Mouse (Mus musculus) ES-Bruce4 (cell line): ENCODE data around the gene Phf7. TPM values are rescaled to one million over a fixed set of nuclear protein-coding genes. Genes with fewer than 3 reads are reported as not detected.

ENCODE experiments used
- H3K27ac ChIP-seq: 2 replicates; pipeline ENCODE4 v1.5.1; 2012; ENCODE audit warnings: low read length, inconsistent platforms; ENCODE audit not compliant: insufficient read depth
- H3K27me3 ChIP-seq: 2 replicates; pipeline ENCODE4 v1.6.1; 2012; ENCODE audit warnings: mild to moderate bottlenecking, low read length, inconsistent platforms; ENCODE audit not compliant: control insufficient read depth, poor library complexity, insufficient read depth, severe bottlenecking
- H3K36me3 ChIP-seq: 2 replicates; pipeline ENCODE4 v1.6.1; 2012; ENCODE audit warnings: inconsistent platforms, mild to moderate bottlenecking, low read length, moderate library complexity; ENCODE audit not compliant: control insufficient read depth, poor library complexity, insufficient read depth, severe bottlenecking
- H3K4me1 ChIP-seq: one replicate; pipeline ENCODE4 v1.8.1; 2011; ENCODE audit warnings: low read length; ENCODE audit not compliant: control insufficient read depth, insufficient read depth
- H3K4me3 ChIP-seq: 2 replicates; pipeline ENCODE4 v1.5.1; 2011; ENCODE audit warnings: low read depth, mild to moderate bottlenecking, low read length
- H3K9ac ChIP-seq: 2 replicates; pipeline ENCODE4 v1.6.1; 2012; ENCODE audit warnings: low read depth, mild to moderate bottlenecking, inconsistent platforms; ENCODE audit not compliant: poor library complexity, severe bottlenecking
- H3K9me3 ChIP-seq: replicated peaks from 2 replicates; pipeline ENCODE4 v1.6.1; 2012; ENCODE audit warnings: mild to moderate bottlenecking, low read length, inconsistent platforms; ENCODE audit not compliant: control insufficient read depth, poor library complexity, insufficient read depth, severe bottlenecking
- CTCF ChIP-seq: IDR thresholded peaks from one replicate; pipeline ENCODE4 v1.8.1; 2011; ENCODE audit warnings: low read depth, low read length
- EP300 ChIP-seq: IDR thresholded peaks from 2 replicates; pipeline ENCODE4 v1.6.1; 2011; ENCODE audit warnings: low read depth, low read length; ENCODE audit not compliant: insufficient read depth
- POLR2A ChIP-seq: IDR thresholded peaks from one replicate; pipeline ENCODE4 v1.8.1; 2011; ENCODE audit warnings: low read length; ENCODE audit not compliant: insufficient read depth
- polyA plus RNA-seq: library from polyadenylated mRNA; stranded (reverse); fragments of >200 nt; gene quantifications from 2 replicates; pipeline ENCODE4 v1.2.4, GENCODE M21; 2011; ENCODE audit warnings: low read depth; ENCODE audit not compliant: missing spikeins, insufficient read depth, insufficient read length

The Phf7 gene
- polyA plus RNA-seq, 1 experiment, result 15.3 TPM

DNA sequence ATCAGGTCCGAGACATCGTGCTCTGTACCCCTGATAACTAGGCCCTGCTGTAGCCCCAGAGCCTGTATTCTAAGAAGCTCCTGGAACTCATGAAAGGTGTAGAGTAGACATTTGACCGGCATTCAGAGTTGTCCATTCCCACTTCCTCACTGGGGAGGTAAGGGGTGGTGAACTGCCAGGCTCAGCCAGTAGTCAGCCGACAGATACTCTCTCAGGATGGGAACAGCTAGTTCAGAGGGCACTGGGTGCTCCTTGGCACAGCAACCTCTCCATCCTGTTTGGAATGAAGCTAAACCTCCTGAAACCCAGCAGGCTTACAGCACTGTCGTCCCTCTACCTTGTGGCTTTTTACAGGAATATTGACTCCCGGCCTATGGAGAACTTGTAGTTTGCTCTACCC is 39.3 kb downstream of the Phf7 start:
- Histone ChIP-seq H3K4me3 (no peak overlapping the region), H3K4me1 (no peaks in the 10 kb centered on the region), H3K9ac (no peak overlapping the region), H3K27ac (no peak overlapping the region), H3K36me3 (no peaks in the 10 kb centered on the region), H3K9me3 (no peaks in the 10 kb centered on the region), H3K27me3 (no peaks in the 10 kb centered on the region)
- no peak for TF ChIP-seq EP300
- TF ChIP-seq POLR2A, result no peak
- no peak for TF ChIP-seq CTCF

DNA sequence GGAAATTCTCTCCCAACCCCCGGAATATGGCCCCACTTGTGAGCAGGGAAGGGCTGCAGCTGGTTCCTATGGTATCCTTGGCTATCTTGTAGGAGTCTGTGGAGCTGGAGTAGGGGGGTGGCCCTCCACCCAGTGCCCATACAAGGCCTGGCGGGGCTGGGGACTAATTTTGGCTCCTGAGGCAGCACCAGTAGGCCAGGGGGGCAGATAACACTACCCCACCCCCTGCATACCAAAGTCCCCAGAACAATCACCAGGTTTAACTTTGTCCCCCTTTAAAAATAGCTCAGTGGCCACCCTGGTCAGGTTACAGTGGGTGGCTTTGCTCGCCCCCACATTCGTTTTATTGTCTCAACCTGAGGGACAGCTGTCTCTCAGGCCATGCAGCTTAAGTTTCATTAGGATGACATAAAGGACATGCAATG is 42.0 kb downstream of the Phf7 start:
- no peak overlapping the region for H3K9ac ChIP-seq
- H3K4me1 ChIP-seq, result peaks cover 3% of the 10 kb centered on the region
- no peak for TF ChIP-seq POLR2A
- no peak for TF ChIP-seq CTCF
- TF ChIP-seq EP300, result no peak
- H3K4me3 ChIP-seq, result no peak overlapping the region
- no peaks in the 10 kb centered on the region for H3K27me3 ChIP-seq
- H3K9me3 ChIP-seq, result no peaks in the 10 kb centered on the region
- no peaks in the 10 kb centered on the region for H3K36me3 ChIP-seq
- H3K27ac ChIP-seq, result no peak overlapping the region

DNA sequence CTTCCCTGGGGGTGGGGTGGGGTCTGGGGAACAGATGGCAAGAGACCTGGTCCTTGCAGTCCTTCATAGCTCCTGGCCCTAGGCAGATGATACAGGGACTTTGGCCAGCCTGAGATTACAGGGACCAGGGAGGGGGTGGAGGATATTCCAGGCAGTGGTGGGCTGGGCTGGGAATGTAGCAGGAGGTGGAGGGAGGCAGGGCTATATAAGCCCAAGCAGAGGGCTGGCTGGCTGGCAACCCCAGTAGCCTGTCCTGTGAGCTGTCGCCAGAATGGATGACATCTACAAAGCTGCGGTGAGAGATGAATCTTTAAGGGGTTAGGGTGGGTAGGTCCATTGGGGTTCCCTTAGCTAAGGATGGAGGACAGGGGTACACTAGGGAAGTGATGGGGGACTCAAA is 43.0 kb downstream of the Phf7 start, which contains the start of gene Tnnc1:
Tnnc1 (plus strand) TSS at position 229 of the 400 bp plus-strand sequence.
- Histone ChIP-seq H3K27ac (no peak within 1 kb of the TSS), H3K9me3 (no peaks in the 10 kb centered on the region), H3K4me1 (peaks cover 3% of the 10 kb centered on the region), H3K27me3 (no peaks in the 10 kb centered on the region), H3K36me3 (peaks cover 8% of the 10 kb centered on the region), H3K9ac (no peak within 1 kb of the TSS), H3K4me3 (0 out of 2 replicates have a peak within 1 kb of the TSS, but pooled peaks have one; percentile 61)
- TF ChIP-seq EP300, result no peak
- no peak for TF ChIP-seq CTCF
- no peak for TF ChIP-seq POLR2A

DNA sequence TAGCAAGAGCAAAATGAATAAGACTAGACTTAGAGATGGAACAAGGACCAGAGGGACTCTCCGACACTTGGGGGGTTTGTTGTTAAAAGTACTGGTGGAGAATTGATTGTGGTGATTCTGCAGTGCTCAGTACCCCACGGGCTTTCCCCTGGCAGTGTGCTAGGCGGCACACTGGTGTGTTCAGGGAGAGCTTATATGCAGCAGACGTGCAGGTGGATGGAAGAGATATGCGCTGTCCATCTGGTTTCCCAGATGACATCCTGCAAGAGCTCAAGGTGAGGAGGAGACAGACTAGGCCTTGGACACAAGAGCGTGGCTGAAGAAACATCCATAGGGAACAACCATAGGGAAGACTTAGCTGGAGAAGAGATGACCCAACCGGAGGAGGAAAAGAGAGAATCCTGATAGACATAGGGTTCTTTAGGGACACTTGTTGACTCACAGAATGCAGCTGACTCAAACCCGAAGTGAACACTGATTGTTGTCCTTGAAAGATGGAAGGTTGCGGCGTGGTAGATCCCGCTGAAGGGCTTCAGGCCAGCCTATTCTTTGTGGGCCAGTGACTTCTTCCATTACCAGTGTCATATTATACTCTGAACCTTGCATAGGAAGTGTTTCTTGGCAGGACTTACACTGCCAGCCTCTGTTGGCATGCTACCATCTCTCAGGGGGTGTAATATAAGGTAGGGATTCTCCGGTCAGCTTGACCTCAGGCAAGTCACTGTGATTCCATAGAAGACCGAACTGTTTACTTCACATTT is 43.9 kb downstream of the Phf7 start:
- TF ChIP-seq CTCF (no peak), POLR2A (no peak), EP300 (no peak)
- H3K9ac ChIP-seq, result no peak overlapping the region; the same call in 1 of the 2 replicates
- peaks cover 15% of the 10 kb centered on the region for H3K36me3 ChIP-seq
- H3K27ac ChIP-seq, result no peak overlapping the region
- H3K27me3 ChIP-seq, result no peaks in the 10 kb centered on the region
- H3K4me1 ChIP-seq, result peaks cover 3% of the 10 kb centered on the region
- no peaks in the 10 kb centered on the region for H3K9me3 ChIP-seq
- peak overlapping the region; percentile 61 for H3K4me3 ChIP-seq

DNA sequence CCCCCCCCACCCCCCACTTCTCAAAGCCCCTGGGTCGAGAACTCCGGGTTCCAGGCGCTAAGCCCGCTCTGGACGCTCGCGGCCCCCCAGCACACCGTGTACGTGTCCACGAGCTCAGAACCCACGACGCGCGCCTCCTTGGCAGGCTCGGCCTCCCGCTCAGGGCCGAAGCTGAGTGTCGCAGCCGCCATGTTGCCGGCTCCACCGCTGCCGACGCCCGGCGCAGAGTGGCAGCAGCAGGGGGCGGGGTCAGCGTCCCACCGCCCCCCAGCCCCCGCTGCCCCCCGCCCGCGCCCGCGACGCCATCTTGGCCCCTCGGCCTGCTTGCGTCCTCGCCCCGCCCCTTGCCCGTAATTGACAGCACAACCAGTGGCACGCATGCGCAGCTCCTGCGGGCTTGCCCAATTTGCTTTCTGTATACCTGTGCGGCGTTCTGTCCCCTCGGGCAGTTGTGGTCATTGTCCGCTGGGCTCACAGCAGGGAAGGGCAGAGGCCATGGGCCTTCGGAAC is 44.6 kb downstream of the Phf7 start:
- Histone ChIP-seq H3K9me3 (no peaks in the 10 kb centered on the region), H3K27me3 (no peaks in the 10 kb centered on the region), H3K9ac (peak overlapping the region; percentile 96), H3K27ac (no peak overlapping the region), H3K36me3 (peaks cover 23% of the 10 kb centered on the region), H3K4me3 (peak overlapping the region; percentile 98), H3K4me1 (peaks cover 3% of the 10 kb centered on the region)
- TF ChIP-seq EP300 (no peak), POLR2A (peak; percentile 9)

DNA sequence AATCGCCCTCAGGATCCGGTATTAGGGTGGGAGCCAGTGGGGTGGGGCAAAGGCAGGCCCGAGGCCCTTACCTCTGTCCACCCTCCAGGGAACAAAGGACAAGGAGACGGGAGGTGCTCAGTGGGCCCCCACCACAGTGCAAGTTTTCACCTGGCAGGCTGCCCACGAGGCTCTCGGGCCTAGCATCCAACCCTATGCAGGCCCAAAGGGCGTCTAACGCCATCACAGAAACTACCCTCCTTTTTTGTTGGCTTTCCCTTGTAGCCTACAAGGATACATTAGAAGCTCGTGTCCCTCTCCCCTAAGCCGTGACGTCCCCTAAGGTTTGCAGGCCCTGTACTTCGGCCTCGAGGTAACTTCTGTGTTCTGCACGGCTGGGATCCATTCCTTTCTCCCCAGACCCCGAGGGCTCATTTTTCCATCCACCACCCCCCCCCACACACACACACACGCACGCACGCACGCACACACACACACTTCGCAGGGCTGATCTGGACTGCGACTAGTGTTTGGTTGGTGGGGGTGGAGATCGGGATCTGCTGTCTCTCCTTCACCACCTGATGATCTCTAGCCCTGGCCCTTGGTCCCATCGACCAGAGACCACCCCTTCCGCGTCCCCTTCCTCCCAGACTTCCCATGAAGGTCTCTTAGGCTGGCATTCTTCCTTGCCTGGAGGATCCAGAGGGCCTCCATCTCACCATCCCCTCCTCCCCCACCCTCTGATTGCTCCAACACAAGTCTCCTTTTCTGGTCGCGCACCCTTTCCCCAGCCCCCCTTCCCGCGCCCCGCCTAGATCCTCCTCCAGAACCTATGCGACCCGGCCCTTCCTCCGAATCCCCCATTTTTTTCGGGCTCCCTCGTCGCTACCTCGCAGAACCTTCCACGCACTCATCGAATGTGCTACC is 45.3 kb downstream of the Phf7 start:
- TF ChIP-seq CTCF (no peak), EP300 (no peak), POLR2A (no peak)
- Histone ChIP-seq H3K9me3 (no peaks in the 10 kb centered on the region), H3K4me3 (peak overlapping the region; percentile 98), H3K4me1 (peaks cover 3% of the 10 kb centered on the region), H3K27ac (0 out of 2 replicates have a peak overlapping the region, but pooled peaks have one; percentile 3), H3K27me3 (no peaks in the 10 kb centered on the region), H3K9ac (peak overlapping the region; percentile 96), H3K36me3 (peaks cover 28% of the 10 kb centered on the region)
